Mouse (Mus musculus): ENCODE data around the gene Cox20. TPM values are rescaled to one million over a fixed set of nuclear protein-coding genes. Genes with fewer than 3 reads are reported as not detected.
"Not testable (repeated sequence)": the region's sequence is repeated elsewhere in the genome, so short reads cannot be mapped to it uniquely, and the experiment has no call there.

Gene Cox20
- polyA plus RNA-seq, 1 experiment from 2014 or later: 122 TPM

- under 1% methylated on average over 6 of the region's 6 CpGs for WGBS
- Histone ChIP-seq H3K4me1 (peaks cover 21% of the 10 kb centered on the region), H3K4me3 (replicated peaks) (peak overlapping the region; percentile 96), H3K4me2 (peak overlapping the region; percentile 70), H3K27ac (replicated peaks) (peak overlapping the region; percentile 98), H3K9ac (replicated peaks) (peak overlapping the region; percentile 81), H3K27me3 (replicated peaks) (no peaks in the 10 kb centered on the region), H3K9me3 (replicated peaks) (no peaks in the 10 kb centered on the region), H3K36me3 (peaks cover 7% of the 10 kb centered on the region)
- ATAC-seq (ENCODE audit: low FRiP score): no peak
These were observed 19.4 kb downstream of the Cox20 start for GRCm38 (mm10) chr1:178338318-178338641.

DNA sequence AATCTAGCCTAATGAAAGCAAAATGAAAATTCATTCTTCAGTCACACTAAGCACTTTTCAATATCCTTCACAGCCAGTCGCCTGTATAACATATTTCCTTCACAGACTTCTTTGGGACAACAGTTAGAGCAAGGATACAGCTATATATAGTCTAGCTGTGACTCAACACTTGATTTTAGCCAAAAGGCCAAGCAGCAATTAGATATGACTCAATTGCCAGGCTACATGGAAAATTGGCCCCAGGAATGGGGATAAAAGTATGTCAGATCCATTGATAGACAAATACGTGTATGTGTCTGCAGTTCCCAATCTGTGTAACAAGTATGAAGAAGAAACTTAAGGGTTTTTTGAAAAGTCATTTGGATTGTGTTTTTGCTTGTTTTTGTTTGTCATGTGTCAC is 21.3 kb downstream of the Cox20 start:
- no peak for ATAC-seq (ENCODE audit: low FRiP score)
- 96% methylated on average over 2 of the region's 2 CpGs for WGBS
- Histone ChIP-seq H3K9me3 (replicated peaks) (no peaks in the 10 kb centered on the region), H3K4me2 (no peak overlapping the region), H3K4me1 (peaks cover 8% of the 10 kb centered on the region), H3K36me3 (no peaks in the 10 kb centered on the region), H3K9ac (replicated peaks) (no peak overlapping the region), H3K4me3 (replicated peaks) (no peak overlapping the region), H3K27ac (replicated peaks) (no peak overlapping the region), H3K27me3 (replicated peaks) (no peaks in the 10 kb centered on the region)

DNA sequence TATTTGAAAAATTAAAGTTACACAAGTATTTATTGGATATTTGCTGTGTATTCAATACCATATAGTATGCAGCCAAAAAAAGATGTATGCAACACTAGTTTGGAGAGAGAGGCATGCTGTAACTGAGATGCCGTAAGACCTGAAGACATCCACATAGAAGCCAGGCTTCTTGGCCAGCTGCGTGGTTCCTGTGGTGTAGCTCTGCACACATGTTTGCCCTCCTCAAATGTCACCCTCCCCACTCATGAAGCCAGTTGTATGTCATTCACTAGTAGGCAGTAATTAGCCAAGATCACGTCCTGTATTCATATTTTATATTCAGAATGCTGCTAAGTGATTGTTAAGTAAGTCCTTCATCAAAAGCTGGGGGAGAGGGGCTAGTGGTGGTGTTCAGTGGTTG is 22.5 kb downstream of the Cox20 start:
- 87% methylated on average over 3 of the region's 3 CpGs for WGBS
- Histone ChIP-seq H3K9ac (replicated peaks) (no peak overlapping the region), H3K4me3 (replicated peaks) (no peak overlapping the region), H3K9me3 (replicated peaks) (no peaks in the 10 kb centered on the region), H3K4me1 (peaks cover 6% of the 10 kb centered on the region), H3K27ac (replicated peaks) (no peak overlapping the region), H3K4me2 (no peak overlapping the region), H3K27me3 (replicated peaks) (no peaks in the 10 kb centered on the region), H3K36me3 (no peaks in the 10 kb centered on the region)
- ATAC-seq (ENCODE audit: low FRiP score): no peak

- WGBS: 79% methylated on average over 1 of the region's 1 CpGs
- Histone ChIP-seq H3K27ac (replicated peaks) (no peak overlapping the region), H3K9ac (replicated peaks) (no peak overlapping the region), H3K9me3 (replicated peaks) (no peaks in the 10 kb centered on the region), H3K36me3 (no peaks in the 10 kb centered on the region), H3K4me2 (no peak overlapping the region), H3K27me3 (replicated peaks) (no peaks in the 10 kb centered on the region), H3K4me1 (peaks cover 6% of the 10 kb centered on the region), H3K4me3 (replicated peaks) (no peak overlapping the region)
- ATAC-seq (ENCODE audit: low FRiP score): no peak
These were observed 23.1 kb downstream of the Cox20 start for GRCm38 (mm10) chr1:178342063-178342462.

GRCm38 (mm10) chr1:178342612-178343011 is 23.7 kb downstream of the Cox20 start:
- 79% methylated on average over 5 of the region's 5 CpGs for WGBS
- Histone ChIP-seq H3K9ac (replicated peaks) (no peak overlapping the region), H3K36me3 (no peaks in the 10 kb centered on the region), H3K4me3 (replicated peaks) (no peak overlapping the region), H3K4me2 (no peak overlapping the region), H3K27me3 (replicated peaks) (no peaks in the 10 kb centered on the region), H3K9me3 (replicated peaks) (no peaks in the 10 kb centered on the region), H3K4me1 (peaks cover 6% of the 10 kb centered on the region), H3K27ac (replicated peaks) (no peak overlapping the region)
- ATAC-seq (ENCODE audit: low FRiP score): no peak

GRCm38 (mm10) chr1:178344071-178344805 is 25.3 kb downstream of the Cox20 start:
- not testable (repeated sequence) for H3K9ac ChIP-seq (replicated peaks); H3K27ac ChIP-seq (replicated peaks); H3K9me3 ChIP-seq (replicated peaks); ATAC-seq (ENCODE audit: low FRiP score); H3K27me3 ChIP-seq (replicated peaks); H3K36me3 ChIP-seq; H3K4me3 ChIP-seq (replicated peaks); H3K4me2 ChIP-seq; H3K4me1 ChIP-seq
- WGBS: 91% methylated on average over 10 of the region's 10 CpGs

DNA sequence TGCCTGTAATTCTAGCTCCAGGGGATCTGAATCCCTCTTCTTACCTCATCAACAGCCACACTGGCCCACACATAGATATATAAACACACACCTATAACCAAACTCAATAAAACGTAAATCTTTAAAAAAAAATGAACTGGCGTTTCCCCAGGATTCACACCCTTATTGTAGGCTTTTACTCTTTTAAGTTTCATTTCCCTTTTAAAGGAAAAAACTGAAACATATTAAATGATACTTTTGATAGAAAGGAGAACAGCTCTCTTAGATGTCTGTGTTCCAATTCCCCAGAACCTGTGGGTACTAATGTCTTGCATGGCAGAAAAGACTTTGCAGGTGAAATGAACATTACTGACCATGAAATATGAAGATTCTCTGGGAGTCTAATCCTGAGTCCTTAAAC is 31.9 kb downstream of the Cox20 start:
- Histone ChIP-seq H3K9me3 (replicated peaks) (no peaks in the 10 kb centered on the region), H3K4me2 (no peak overlapping the region), H3K27ac (replicated peaks) (no peak overlapping the region), H3K27me3 (replicated peaks) (no peaks in the 10 kb centered on the region), H3K4me1 (no peaks in the 10 kb centered on the region), H3K4me3 (replicated peaks) (no peak overlapping the region), H3K36me3 (no peaks in the 10 kb centered on the region), H3K9ac (replicated peaks) (no peak overlapping the region)
- 99% methylated on average over 2 of the region's 2 CpGs for WGBS
- no peak for ATAC-seq (ENCODE audit: low FRiP score)

GRCm38 (mm10) chr1:178351643-178352042 is 32.7 kb downstream of the Cox20 start:
- H3K4me2 ChIP-seq: no peak overlapping the region
- H3K4me1 ChIP-seq: no peaks in the 10 kb centered on the region

DNA sequence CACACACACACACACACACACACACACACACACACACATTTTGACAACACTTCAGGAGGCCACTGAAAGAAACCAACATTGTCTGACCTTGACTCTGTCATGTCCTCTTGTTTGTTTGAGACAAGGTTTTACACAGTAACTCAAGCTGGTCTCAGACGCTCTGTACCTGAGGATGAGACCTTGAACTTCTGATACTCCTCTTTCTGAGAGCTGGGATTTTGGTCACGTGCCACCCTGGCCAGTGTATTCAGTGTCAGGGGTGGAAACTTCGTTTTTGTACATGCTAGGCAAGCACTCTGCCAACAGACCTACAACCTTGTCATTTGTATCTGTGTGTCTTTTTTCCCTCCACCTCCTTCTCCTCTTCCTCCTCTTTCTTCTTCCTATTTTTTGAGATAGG is 35.6 kb downstream of the Cox20 start:
- WGBS: 63% methylated on average over 3 of the region's 3 CpGs
- Histone ChIP-seq H3K9ac (replicated peaks) (no peak overlapping the region), H3K9me3 (replicated peaks) (no peaks in the 10 kb centered on the region), H3K4me3 (replicated peaks) (no peak overlapping the region), H3K36me3 (no peaks in the 10 kb centered on the region), H3K4me1 (no peaks in the 10 kb centered on the region), H3K27me3 (replicated peaks) (no peaks in the 10 kb centered on the region), H3K27ac (replicated peaks) (no peak overlapping the region), H3K4me2 (no peak overlapping the region)
- ATAC-seq (ENCODE audit: low FRiP score): no peak

More at GRCm38 (mm10) chr1:178351643-178352042, 32.7 kb downstream of the Cox20 start:
- no peak overlapping the region for H3K9ac ChIP-seq (replicated peaks)
- no peaks in the 10 kb centered on the region for H3K36me3 ChIP-seq
- no peak for ATAC-seq (ENCODE audit: low FRiP score)
- no peak overlapping the region for H3K27ac ChIP-seq (replicated peaks)
- H3K9me3 ChIP-seq (replicated peaks): no peaks in the 10 kb centered on the region
- H3K4me3 ChIP-seq (replicated peaks): no peak overlapping the region
- no peaks in the 10 kb centered on the region for H3K27me3 ChIP-seq (replicated peaks)

DNA sequence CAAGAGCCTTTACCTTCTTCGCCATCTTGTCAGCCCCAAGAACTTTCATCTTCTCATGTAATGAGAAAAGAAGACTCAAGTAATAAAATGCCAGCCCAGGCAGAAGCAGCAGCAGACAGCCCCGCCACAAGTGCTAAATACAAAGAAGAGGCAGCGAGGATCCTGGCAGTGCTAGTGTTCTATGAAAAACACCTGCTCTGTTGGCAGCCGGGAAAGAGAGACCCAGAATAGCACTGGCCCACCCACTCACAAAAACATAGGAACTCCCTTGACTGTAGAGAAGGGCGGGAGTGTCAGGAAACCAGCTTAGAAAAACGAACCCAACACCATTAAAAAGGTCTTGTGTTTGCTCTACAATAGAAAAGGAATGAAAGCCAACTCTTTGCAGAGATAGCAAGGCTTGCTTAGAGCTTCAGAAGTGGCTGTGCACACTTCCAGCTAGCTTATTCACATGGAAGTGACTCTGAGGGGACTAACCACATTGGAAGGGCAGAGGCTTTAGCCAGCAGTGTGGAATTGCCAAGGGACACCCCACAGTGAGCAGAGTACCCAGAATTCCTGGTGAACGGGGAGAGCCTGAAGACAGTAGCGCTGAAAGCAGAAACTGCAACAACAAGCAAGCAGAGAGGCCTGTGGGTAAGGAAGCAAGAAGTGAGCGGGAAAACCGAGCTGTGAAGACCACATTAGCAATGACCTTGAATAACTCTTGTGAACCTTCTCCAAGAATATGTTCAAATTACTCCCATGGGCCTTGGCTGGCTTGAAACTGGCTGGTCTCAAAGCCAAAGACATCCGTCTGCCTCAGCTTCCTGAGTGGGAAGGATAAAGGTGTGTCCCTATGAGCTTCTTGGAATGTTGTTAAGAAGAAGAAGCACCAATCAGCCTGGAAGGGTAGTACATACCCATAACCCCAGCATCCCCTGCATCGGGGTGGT is 39.1 kb downstream of the Cox20 start:
- no peak overlapping the region for H3K27ac ChIP-seq (replicated peaks)

GRCm38 (mm10) chr1:178360264-178360663 is 41.3 kb downstream of the Cox20 start:
- Histone ChIP-seq H3K4me2 (no peak overlapping the region), H3K4me1 (no peaks in the 10 kb centered on the region), H3K27ac (replicated peaks) (no peak overlapping the region), H3K27me3 (replicated peaks) (no peaks in the 10 kb centered on the region), H3K9me3 (replicated peaks) (no peaks in the 10 kb centered on the region), H3K36me3 (no peaks in the 10 kb centered on the region), H3K9ac (replicated peaks) (no peak overlapping the region), H3K4me3 (replicated peaks) (no peak overlapping the region)
- WGBS: 90% methylated on average over 11 of the region's 11 CpGs
- no peak for ATAC-seq (ENCODE audit: low FRiP score)

More for the DNA sequence above, 39.1 kb downstream of the Cox20 start:
- Histone ChIP-seq H3K27me3 (replicated peaks) (no peaks in the 10 kb centered on the region), H3K4me1 (no peaks in the 10 kb centered on the region), H3K36me3 (no peaks in the 10 kb centered on the region), H3K4me2 (no peak overlapping the region), H3K4me3 (replicated peaks) (no peak overlapping the region), H3K9me3 (replicated peaks) (no peaks in the 10 kb centered on the region), H3K9ac (replicated peaks) (no peak overlapping the region)
- WGBS: 69% methylated on average over 12 of the region's 12 CpGs
- ATAC-seq (ENCODE audit: low FRiP score): no peak

DNA sequence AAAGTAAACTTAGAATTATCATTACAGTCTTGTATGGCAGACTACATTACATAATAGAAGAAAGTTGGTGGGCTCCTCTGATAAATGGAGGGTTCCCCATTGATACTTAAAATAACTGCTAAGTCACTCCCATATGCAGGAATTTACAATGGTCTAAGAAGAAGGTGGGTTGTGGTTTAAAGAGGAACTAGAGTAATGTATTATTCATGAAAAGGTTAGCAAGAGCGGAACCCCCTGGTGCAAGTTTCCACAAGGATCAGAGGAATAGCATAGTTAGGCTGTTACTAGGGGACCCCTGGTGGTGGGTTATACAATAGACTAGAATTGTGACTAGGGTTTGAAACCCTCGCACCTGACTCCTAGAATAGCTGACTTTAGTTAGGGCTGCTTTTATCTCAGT is 41.8 kb downstream of the Cox20 start:
- no peak for ATAC-seq (ENCODE audit: low FRiP score)

More for the DNA sequence above, 41.8 kb downstream of the Cox20 start:
- H3K27me3 ChIP-seq (replicated peaks): no peaks in the 10 kb centered on the region
- H3K4me2 ChIP-seq: no peak overlapping the region
- no peaks in the 10 kb centered on the region for H3K4me1 ChIP-seq
- no peak overlapping the region for H3K27ac ChIP-seq (replicated peaks)
- H3K36me3 ChIP-seq: no peaks in the 10 kb centered on the region
- H3K4me3 ChIP-seq (replicated peaks): no peak overlapping the region
- H3K9me3 ChIP-seq (replicated peaks): no peaks in the 10 kb centered on the region
- 63% methylated on average over 2 of the region's 2 CpGs for WGBS
- H3K9ac ChIP-seq (replicated peaks): no peak overlapping the region

All from neural tube, embryonic 15.5 days (tissue).